Mouse (Mus musculus): Measurements from ENCODE around the gene Msmb. TPM values are rescaled to one million over a fixed set of nuclear protein-coding genes. Genes with fewer than 3 reads are reported as not detected.
"Not testable (repeated sequence)": the region's sequence is repeated elsewhere in the genome, so short reads cannot be mapped to it uniquely, and the experiment has no call there.

Gene Msmb
- polyA plus RNA-seq, 1 experiment from 2014 or later: not detected

DNA sequence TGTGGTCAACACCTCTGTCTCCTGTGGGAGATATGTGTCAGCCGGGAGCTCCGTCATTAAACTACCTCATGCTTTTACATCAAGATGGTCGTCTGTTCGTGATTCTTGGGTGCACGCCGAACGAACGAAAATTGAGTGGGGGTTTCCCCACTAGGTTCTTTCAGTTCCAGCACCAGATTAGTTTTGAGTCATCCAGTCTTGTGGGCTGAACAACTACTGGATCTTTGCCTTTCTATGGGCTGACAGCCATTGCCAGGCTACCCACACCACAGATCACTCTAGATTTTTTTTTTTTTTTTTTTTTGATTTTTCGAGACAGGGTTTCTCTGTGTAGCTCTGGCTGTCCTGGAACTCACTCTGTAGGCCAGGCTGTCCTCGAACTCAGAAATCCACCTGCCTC lies 29.7 kb upstream of the Msmb start:
- not testable (repeated sequence) for H3K4me1 ChIP-seq (replicated peaks; ENCODE audit: control insufficient read depth, insufficient read depth, low read length); H3K9me3 ChIP-seq (ENCODE audit: control insufficient read depth, low read length); H3K4me2 ChIP-seq (ENCODE audit: low read length); H3K27me3 ChIP-seq (replicated peaks; ENCODE audit: control insufficient read depth, insufficient read depth, low read length); ATAC-seq; H3K36me3 ChIP-seq (ENCODE audit: control insufficient read depth, insufficient read depth); H3K4me3 ChIP-seq (replicated peaks; ENCODE audit: low read length); H3K27ac ChIP-seq (ENCODE audit: low read length); H3K9ac ChIP-seq (replicated peaks; ENCODE audit: low read depth, low read length)
- WGBS: 94% methylated on average over 10 of the region's 10 CpGs

DNA sequence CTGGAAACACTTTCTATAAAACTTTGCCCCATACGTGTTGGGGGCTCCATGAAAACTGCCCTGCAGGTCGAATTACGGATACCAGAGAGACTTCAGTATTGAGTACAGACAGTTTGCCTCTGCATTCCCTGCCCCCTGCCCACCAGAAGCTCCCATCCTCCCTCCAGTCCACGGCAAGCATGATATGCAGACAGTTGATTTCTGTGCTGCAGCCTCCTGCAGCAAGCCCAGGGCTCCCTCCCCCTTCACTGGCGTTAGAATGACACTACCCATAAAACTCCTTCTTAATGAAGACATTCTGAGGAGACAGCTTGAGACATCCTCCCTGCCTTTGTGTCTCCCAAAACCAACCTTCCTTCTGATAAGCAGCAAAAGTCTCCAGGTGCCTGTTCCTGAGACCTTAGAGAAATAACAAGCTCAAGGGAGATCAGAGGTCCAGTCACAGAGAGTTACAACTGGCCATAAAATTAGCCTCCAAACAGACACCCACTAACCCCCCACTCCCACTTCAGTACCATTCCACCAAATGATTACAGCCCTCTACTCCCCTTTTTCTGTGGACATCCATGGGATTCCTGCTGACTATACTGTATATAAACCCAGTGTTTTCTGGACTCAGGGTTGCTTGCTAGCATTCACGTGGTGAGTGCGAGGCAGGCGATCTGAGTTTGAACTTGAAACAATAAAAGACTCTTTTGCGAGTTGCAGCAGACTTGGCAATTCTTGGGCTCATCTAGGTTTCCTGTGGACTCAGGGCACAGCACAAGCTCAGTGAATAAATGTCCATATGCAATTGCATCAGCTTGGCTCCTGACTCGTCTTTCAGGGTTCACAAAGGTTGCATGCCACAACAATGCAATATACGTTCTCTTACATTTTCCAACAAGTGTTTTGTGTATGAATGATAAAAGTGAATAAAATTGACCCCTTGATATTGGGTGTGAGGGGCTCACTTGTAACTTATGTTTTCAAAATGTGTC lies 20.6 kb upstream of the Msmb start:
- H3K9me3 ChIP-seq (ENCODE audit: control insufficient read depth, low read length): no peaks in the 10 kb centered on the region
- H3K4me2 ChIP-seq (ENCODE audit: low read length): no peak overlapping the region
- 79% methylated on average over 11 of the region's 11 CpGs for WGBS
- H3K4me3 ChIP-seq (replicated peaks; ENCODE audit: low read length): no peak overlapping the region
- no peaks in the 10 kb centered on the region for H3K36me3 ChIP-seq (ENCODE audit: control insufficient read depth, insufficient read depth)
- no peak overlapping the region for H3K27ac ChIP-seq (ENCODE audit: low read length)
- no peak for ATAC-seq
- no peak overlapping the region for H3K9ac ChIP-seq (replicated peaks; ENCODE audit: low read depth, low read length)
- no peaks in the 10 kb centered on the region for H3K27me3 ChIP-seq (replicated peaks; ENCODE audit: control insufficient read depth, insufficient read depth, low read length)
- H3K4me1 ChIP-seq (replicated peaks; ENCODE audit: control insufficient read depth, insufficient read depth, low read length): no peaks in the 10 kb centered on the region

GRCm38 (mm10) chr14:32121920-32122315 lies 19.9 kb upstream of the Msmb start:
- ATAC-seq: no peak
- no peaks in the 10 kb centered on the region for H3K9me3 ChIP-seq (ENCODE audit: control insufficient read depth, low read length)
- no peaks in the 10 kb centered on the region for H3K36me3 ChIP-seq (ENCODE audit: control insufficient read depth, insufficient read depth)
- H3K27ac ChIP-seq (ENCODE audit: low read length): no peak overlapping the region
- H3K4me1 ChIP-seq (replicated peaks; ENCODE audit: control insufficient read depth, insufficient read depth, low read length): no peaks in the 10 kb centered on the region
- H3K27me3 ChIP-seq (replicated peaks; ENCODE audit: control insufficient read depth, insufficient read depth, low read length): no peaks in the 10 kb centered on the region
- no peak overlapping the region for H3K4me3 ChIP-seq (replicated peaks; ENCODE audit: low read length)
- H3K4me2 ChIP-seq (ENCODE audit: low read length): no peak overlapping the region
- no peak overlapping the region for H3K9ac ChIP-seq (replicated peaks; ENCODE audit: low read depth, low read length)
- WGBS: 54% methylated on average over 2 of the region's 2 CpGs

GRCm38 (mm10) chr14:32124261-32124660 lies 17.6 kb upstream of the Msmb start:
- 58% methylated on average over 3 of the region's 3 CpGs for WGBS
- no peaks in the 10 kb centered on the region for H3K9me3 ChIP-seq (ENCODE audit: control insufficient read depth, low read length)
- H3K27me3 ChIP-seq (replicated peaks; ENCODE audit: control insufficient read depth, insufficient read depth, low read length): no peaks in the 10 kb centered on the region
- no peak overlapping the region for H3K4me3 ChIP-seq (replicated peaks; ENCODE audit: low read length)
- no peak for ATAC-seq
- H3K4me2 ChIP-seq (ENCODE audit: low read length): no peak overlapping the region
- H3K27ac ChIP-seq (ENCODE audit: low read length): no peak overlapping the region
- H3K36me3 ChIP-seq (ENCODE audit: control insufficient read depth, insufficient read depth): no peaks in the 10 kb centered on the region
- no peaks in the 10 kb centered on the region for H3K4me1 ChIP-seq (replicated peaks; ENCODE audit: control insufficient read depth, insufficient read depth, low read length)
- H3K9ac ChIP-seq (replicated peaks; ENCODE audit: low read depth, low read length): no peak overlapping the region

DNA sequence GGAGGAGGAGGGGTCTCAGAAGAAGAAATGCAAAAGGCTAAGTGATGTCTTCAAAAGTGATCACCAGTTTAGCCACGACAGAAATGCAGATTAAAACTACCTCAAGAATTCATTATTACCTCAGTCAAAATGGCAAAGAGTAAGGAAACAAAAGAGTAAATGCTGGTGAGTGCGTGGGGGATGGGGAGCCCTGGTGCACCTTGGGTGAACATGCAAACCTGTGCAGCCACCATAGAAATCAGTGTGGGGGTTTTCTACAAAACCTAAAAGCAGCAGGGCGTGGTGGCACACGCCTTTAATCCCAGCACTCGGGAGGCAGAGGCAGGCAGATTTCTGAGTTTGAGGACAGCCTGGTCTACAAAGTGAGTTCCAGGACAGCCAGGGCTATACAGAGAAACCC lies 16.6 kb upstream of the Msmb start:
- 87% methylated on average over 5 of the region's 5 CpGs for WGBS
- H3K4me1 ChIP-seq (replicated peaks; ENCODE audit: control insufficient read depth, insufficient read depth, low read length); ATAC-seq; H3K27ac ChIP-seq (ENCODE audit: low read length); H3K27me3 ChIP-seq (replicated peaks; ENCODE audit: control insufficient read depth, insufficient read depth, low read length); H3K4me3 ChIP-seq (replicated peaks; ENCODE audit: low read length); H3K36me3 ChIP-seq (ENCODE audit: control insufficient read depth, insufficient read depth); H3K4me2 ChIP-seq (ENCODE audit: low read length); H3K9ac ChIP-seq (replicated peaks; ENCODE audit: low read depth, low read length); H3K9me3 ChIP-seq (ENCODE audit: control insufficient read depth, low read length): not testable (repeated sequence)

DNA sequence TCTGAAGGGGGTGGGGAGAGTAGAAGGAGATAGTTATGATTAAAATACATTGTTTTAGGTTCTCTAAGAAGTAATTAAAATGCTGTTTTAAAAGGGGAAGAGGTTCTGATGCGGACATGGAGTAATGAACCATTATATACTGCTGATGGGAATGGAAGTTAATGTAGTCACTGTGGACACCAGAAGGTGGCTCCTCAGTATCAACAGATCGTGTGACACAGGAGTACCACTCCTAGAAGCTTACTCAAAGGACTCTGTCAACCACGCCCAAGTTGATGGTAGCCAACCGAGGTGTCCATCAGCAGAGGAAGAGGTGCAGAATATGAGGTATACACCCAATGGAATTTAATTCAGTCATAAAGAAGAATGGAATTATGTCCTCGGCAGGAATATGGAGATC lies 13.4 kb upstream of the Msmb start:
- Histone ChIP-seq H3K36me3 (ENCODE audit: control insufficient read depth, insufficient read depth) (no peaks in the 10 kb centered on the region), H3K9me3 (ENCODE audit: control insufficient read depth, low read length) (no peaks in the 10 kb centered on the region), H3K4me3 (replicated peaks; ENCODE audit: low read length) (no peak overlapping the region), H3K4me2 (ENCODE audit: low read length) (no peak overlapping the region), H3K27ac (ENCODE audit: low read length) (no peak overlapping the region), H3K9ac (replicated peaks; ENCODE audit: low read depth, low read length) (no peak overlapping the region), H3K27me3 (replicated peaks; ENCODE audit: control insufficient read depth, insufficient read depth, low read length) (no peaks in the 10 kb centered on the region), H3K4me1 (replicated peaks; ENCODE audit: control insufficient read depth, insufficient read depth, low read length) (no peaks in the 10 kb centered on the region)
- ATAC-seq: no peak
- 83% methylated on average over 5 of the region's 5 CpGs for WGBS

GRCm38 (mm10) chr14:32131836-32132235 lies 10.0 kb upstream of the Msmb start:
- Histone ChIP-seq H3K4me3 (replicated peaks; ENCODE audit: low read length) (no peak overlapping the region), H3K4me2 (ENCODE audit: low read length) (no peak overlapping the region), H3K9me3 (ENCODE audit: control insufficient read depth, low read length) (no peaks in the 10 kb centered on the region), H3K9ac (replicated peaks; ENCODE audit: low read depth, low read length) (no peak overlapping the region), H3K27me3 (replicated peaks; ENCODE audit: control insufficient read depth, insufficient read depth, low read length) (no peaks in the 10 kb centered on the region), H3K4me1 (replicated peaks; ENCODE audit: control insufficient read depth, insufficient read depth, low read length) (no peaks in the 10 kb centered on the region), H3K36me3 (ENCODE audit: control insufficient read depth, insufficient read depth) (no peaks in the 10 kb centered on the region), H3K27ac (ENCODE audit: low read length) (no peak overlapping the region)
- ATAC-seq: no peak
- 89% methylated on average over 4 of the region's 4 CpGs for WGBS

DNA sequence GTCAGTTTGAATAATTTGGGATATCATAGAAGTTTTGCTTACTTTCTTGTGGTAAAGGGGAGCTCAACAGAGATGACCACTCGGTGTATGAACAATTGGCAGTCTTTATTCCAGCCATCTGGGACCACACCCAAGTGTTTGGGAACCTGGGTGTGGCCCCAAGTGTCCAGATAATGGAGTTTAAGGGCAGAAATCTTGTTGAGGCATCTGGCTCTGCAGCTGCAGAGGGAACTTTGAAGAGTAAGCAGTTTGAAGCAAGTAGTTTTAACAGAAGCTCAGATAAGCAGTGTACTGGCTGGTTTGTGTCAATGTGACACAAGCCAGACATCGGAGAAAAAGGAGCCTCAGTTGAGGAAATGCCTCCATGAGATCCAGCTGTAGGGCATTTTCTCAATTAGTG lies 7.5 kb upstream of the Msmb start:
- no peak for ATAC-seq
- no peak overlapping the region for H3K4me2 ChIP-seq (ENCODE audit: low read length)
- 85% methylated on average over 2 of the region's 2 CpGs for WGBS
- no peaks in the 10 kb centered on the region for H3K27me3 ChIP-seq (replicated peaks; ENCODE audit: control insufficient read depth, insufficient read depth, low read length)
- H3K9me3 ChIP-seq (ENCODE audit: control insufficient read depth, low read length): no peaks in the 10 kb centered on the region
- no peak overlapping the region for H3K4me3 ChIP-seq (replicated peaks; ENCODE audit: low read length)
- no peaks in the 10 kb centered on the region for H3K4me1 ChIP-seq (replicated peaks; ENCODE audit: control insufficient read depth, insufficient read depth, low read length)
- H3K36me3 ChIP-seq (ENCODE audit: control insufficient read depth, insufficient read depth): no peaks in the 10 kb centered on the region
- H3K9ac ChIP-seq (replicated peaks; ENCODE audit: low read depth, low read length): no peak overlapping the region
- no peak overlapping the region for H3K27ac ChIP-seq (ENCODE audit: low read length)

- H3K36me3 ChIP-seq (ENCODE audit: control insufficient read depth, insufficient read depth); H3K27me3 ChIP-seq (replicated peaks; ENCODE audit: control insufficient read depth, insufficient read depth, low read length); H3K4me1 ChIP-seq (replicated peaks; ENCODE audit: control insufficient read depth, insufficient read depth, low read length); H3K9ac ChIP-seq (replicated peaks; ENCODE audit: low read depth, low read length); H3K4me3 ChIP-seq (replicated peaks; ENCODE audit: low read length); H3K4me2 ChIP-seq (ENCODE audit: low read length); H3K9me3 ChIP-seq (ENCODE audit: control insufficient read depth, low read length); ATAC-seq; H3K27ac ChIP-seq (ENCODE audit: low read length): not testable (repeated sequence)
- WGBS: 74% methylated on average over 3 of the region's 3 CpGs
Measured at GRCm38 (mm10) chr14:32136467-32136866, 5.4 kb upstream of the Msmb start.

All from forebrain, embryonic 16.5 days (tissue).